Mouse (Mus musculus) kidney, embryonic 14.5 days (tissue): Measurements from ENCODE around the gene Gm10306. TPM values are rescaled to one million over a fixed set of nuclear protein-coding genes. Genes with fewer than 3 reads are reported as not detected.
A peak's percentile ranks its signal among the peaks of the same experiment; 100 is the strongest.

Experiments used
- ATAC-seq: fragments of 200-750 bp; cut with Nextera tagmentation; 2 replicates; pipeline ENCODE4 v1.8.0; 2017; ENCODE audit warnings: moderate number of reproducible peaks, mild to moderate bottlenecking, moderate TSS enrichment, moderate library complexity; ENCODE audit not compliant: low FRiP score, low TSS enrichment
- H3K27ac ChIP-seq: fragments of 300-500 bp; sonication (generic); 2 replicates; pipeline ENCODE4 v1.5.1; 2014; ENCODE audit warnings: low read depth, mild to moderate bottlenecking, low read length, moderate library complexity, mixed read lengths
- H3K27me3 ChIP-seq: fragments of 300-500 bp; sonication (generic); 2 replicates; pipeline ENCODE4 v1.6.1; 2014; ENCODE audit warnings: mild to moderate bottlenecking, low read length; ENCODE audit not compliant: control insufficient read depth, insufficient read depth
- H3K36me3 ChIP-seq: fragments of 300-500 bp; sonication (generic); 2 replicates; pipeline ENCODE4 v1.6.1; 2014; ENCODE audit warnings: low read length, mixed read lengths; ENCODE audit not compliant: control insufficient read depth, insufficient read depth
- H3K4me1 ChIP-seq: fragments of 300-500 bp; sonication (generic); 2 replicates; pipeline ENCODE4 v1.6.1; 2014; ENCODE audit warnings: low read length, mixed read lengths; ENCODE audit not compliant: control insufficient read depth, insufficient read depth
- H3K4me2 ChIP-seq: fragments of 300-500 bp; sonication (generic); replicated peaks from 2 replicates; pipeline ENCODE4 v1.6.1; 2014; ENCODE audit warnings: low read depth, mild to moderate bottlenecking, low read length
- H3K4me3 ChIP-seq: fragments of 300-500 bp; sonication (generic); 2 replicates; pipeline ENCODE4 v1.5.1; 2014; ENCODE audit warnings: mild to moderate bottlenecking, low read length
- H3K9ac ChIP-seq: fragments of 300-500 bp; sonication (generic); 2 replicates; pipeline ENCODE4 v1.6.1; 2014; ENCODE audit warnings: low read depth, mild to moderate bottlenecking, low read length, moderate library complexity
- H3K9me3 ChIP-seq: fragments of 300-500 bp; sonication (generic); 2 replicates; pipeline ENCODE4 v1.6.1; 2016; ENCODE audit warnings: low read length; ENCODE audit not compliant: control insufficient read depth
- WGBS: fragments of 180-500 bp; shearing (Covaris S2); extraction: QIAGEN DNeasy Blood & Tissue Kit; methylation state at CpG from one replicate; pipeline ENCODE4 v1.1.7; 2014; 5-methylcytosine and 5-hydroxymethylcytosine counted together
- polyA plus RNA-seq: library from polyadenylated mRNA; unstranded; fragments of >200 nt; fragmentation: Nextera tagmentation; extraction: Ambion mirVana; gene quantifications from 2 replicates; pipeline ENCODE4 v1.2.1, GENCODE M21; 2014

The Gm10306 gene
- not detected in 2 replicates for polyA plus RNA-seq

DNA sequence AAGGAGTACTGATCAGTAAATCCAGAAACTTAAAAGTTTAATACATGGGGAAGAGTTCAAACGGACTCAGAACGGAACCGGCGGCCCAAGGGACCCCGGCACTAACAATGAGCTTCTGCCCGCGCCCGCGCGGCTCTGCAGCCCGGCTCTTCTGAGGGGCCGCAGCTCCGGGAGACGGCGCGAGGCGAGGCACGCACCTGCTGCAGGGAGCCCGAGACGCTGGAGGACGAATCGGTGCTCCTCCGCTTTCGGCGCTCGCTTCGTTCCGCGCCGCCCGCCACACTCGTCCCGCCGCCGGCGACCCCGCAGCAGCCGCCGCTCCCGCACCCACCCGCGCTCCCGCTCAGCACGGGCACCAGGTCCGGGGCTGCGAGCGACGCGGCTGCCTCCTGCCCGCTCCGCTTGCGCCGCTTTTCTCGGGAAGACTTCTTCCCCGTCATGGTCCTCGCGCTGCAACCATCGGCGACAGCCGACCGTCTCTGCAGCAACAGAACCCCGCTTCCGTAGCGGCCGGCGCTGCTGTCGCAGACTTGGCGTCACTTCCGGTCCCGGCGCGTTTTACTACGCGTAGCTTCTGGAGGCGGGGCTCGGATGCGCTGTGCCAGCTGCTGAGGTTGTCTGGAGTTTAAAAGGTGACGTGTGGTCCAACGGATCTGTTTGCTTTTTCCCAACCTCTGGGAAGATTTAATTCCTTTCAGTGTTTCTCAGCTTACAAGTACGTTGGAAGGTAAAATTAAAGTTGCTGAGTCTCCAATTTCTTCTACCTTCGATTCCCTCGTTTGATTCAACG is at the start of gene Gm10306, which contains the start of gene Caap1:
Gene Gm10306 (plus strand): TSS at position 282 of the 790 bp plus-strand sequence.
Gene Caap1 (minus strand): TSS at position 532 of the 790 bp plus-strand sequence.
- no peaks in the 10 kb centered on the region for H3K9me3 ChIP-seq
- ATAC-seq, result peak; percentile 98
- peak within 1 kb of the TSS; percentile 93 for H3K9ac ChIP-seq
- peak within 1 kb of the TSS; percentile 96 for H3K4me3 ChIP-seq
- H3K27me3 ChIP-seq, result no peaks in the 10 kb centered on the region
- 1% methylated on average over 79 of the region's 83 CpGs for WGBS
- no peaks in the 10 kb centered on the region for H3K36me3 ChIP-seq
- peak within 1 kb of the TSS; percentile 62 for H3K4me2 ChIP-seq
- H3K4me1 ChIP-seq, result peaks cover 8% of the 10 kb centered on the region
- peak within 1 kb of the TSS; percentile 74 for H3K27ac ChIP-seq

DNA sequence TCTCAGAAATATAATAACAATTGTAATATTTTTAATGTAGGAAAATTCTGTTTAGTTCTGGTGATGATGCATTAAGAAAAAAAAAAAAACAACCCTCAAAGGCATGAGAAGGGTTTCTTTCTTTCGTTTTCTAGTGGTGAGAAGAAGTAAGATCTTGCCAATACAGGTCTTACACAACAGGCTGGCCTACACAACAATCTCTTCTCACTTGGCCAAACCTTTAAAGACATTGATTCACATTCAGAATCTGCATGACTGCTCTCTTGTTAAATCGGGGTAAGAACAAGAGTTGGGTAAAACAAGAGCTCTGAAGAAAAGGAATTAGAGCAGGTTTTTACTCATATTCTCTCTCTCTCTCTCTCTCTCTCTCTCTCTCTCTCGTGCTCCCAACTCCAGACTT is 41.0 kb upstream of the Gm10306 start:
- Histone ChIP-seq H3K4me1 (no peaks in the 10 kb centered on the region), H3K9me3 (no peaks in the 10 kb centered on the region), H3K36me3 (peaks cover 8% of the 10 kb centered on the region; the same call in 1 of the 2 replicates), H3K4me2 (no peak overlapping the region), H3K27me3 (no peaks in the 10 kb centered on the region), H3K9ac (no peak overlapping the region), H3K4me3 (no peak overlapping the region), H3K27ac (no peak overlapping the region)
- 90% methylated on average over 3 of the region's 3 CpGs for WGBS
- no peak for ATAC-seq

DNA sequence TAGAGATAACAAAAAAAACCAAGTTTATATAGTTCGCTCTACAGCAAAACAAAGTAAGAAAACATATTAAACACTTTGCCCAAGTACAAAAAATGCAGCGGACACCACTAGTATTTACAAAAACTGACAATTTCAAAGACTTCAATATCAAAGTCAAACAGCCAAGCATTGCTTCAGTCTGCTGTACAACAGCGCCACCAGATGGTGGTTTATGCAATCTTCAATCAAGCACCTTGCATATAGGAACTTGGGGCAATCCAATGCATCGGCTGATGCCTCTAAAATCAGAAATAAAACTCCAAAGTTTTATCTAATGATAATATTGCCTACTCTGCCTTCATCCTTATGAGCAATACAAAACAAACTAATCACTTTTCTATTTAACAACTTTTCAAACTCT is 38.7 kb upstream of the Gm10306 start:
- H3K4me3 ChIP-seq, result no peak overlapping the region
- H3K27me3 ChIP-seq, result no peaks in the 10 kb centered on the region
- H3K9ac ChIP-seq, result no peak overlapping the region
- no peaks in the 10 kb centered on the region for H3K9me3 ChIP-seq
- no peaks in the 10 kb centered on the region for H3K4me1 ChIP-seq
- WGBS, result 58% methylated on average over 4 of the region's 4 CpGs
- peaks cover 3% of the 10 kb centered on the region; the same call in 1 of the 2 replicates for H3K36me3 ChIP-seq
- no peak for ATAC-seq
- no peak overlapping the region for H3K27ac ChIP-seq
- H3K4me2 ChIP-seq, result no peak overlapping the region

DNA sequence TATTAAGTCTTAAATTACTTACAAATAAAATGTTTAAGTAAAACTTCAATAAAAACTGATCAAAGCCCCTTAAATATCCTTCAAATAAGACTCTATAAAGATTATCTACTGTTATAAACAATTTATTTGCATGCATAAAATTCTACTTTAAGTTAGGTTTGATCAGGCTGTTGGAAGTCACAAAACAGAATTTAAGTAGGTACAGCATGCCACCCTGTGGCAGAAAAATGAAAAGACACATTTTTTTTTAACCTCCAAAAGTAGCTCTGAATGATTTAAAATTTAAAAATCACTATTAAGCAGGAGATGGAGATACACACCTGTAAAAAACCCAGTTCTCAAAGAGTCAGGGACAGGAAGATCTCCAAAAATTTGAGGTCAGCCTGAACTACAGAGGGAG is 33.0 kb upstream of the Gm10306 start:
- no peak overlapping the region for H3K4me2 ChIP-seq
- H3K27me3 ChIP-seq, result no peaks in the 10 kb centered on the region
- peaks cover 3% of the 10 kb centered on the region; the same call in 1 of the 2 replicates for H3K36me3 ChIP-seq
- H3K9me3 ChIP-seq, result no peaks in the 10 kb centered on the region
- H3K27ac ChIP-seq, result no peak overlapping the region
- H3K9ac ChIP-seq, result no peak overlapping the region
- H3K4me3 ChIP-seq, result no peak overlapping the region
- no peaks in the 10 kb centered on the region for H3K4me1 ChIP-seq
- ATAC-seq, result no peak

DNA sequence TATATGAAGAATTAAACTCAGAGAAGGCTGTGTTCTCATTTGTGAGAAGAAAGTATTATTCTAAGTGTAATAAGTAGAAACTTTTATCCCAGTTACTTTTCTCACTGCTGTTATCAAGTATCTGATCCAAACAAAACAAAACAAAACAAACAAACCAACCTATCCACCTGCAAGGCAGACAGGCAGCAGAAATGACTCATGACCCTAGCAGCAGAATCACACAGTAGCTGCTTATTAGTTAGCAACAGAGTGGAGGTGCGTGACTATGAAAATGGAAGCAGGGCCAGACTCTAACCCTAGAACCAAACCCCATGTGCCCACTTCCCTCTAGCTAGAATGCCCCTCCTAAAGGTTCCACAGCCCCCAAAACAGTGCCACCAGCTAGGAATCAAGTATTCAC is 26.9 kb upstream of the Gm10306 start:
- Histone ChIP-seq H3K27me3 (no peaks in the 10 kb centered on the region), H3K4me2 (no peak overlapping the region), H3K9me3 (no peaks in the 10 kb centered on the region), H3K27ac (no peak overlapping the region), H3K36me3 (0 out of 2 replicates have a peak, but pooled peaks cover 1% of the 10 kb centered on the region), H3K4me3 (no peak overlapping the region), H3K9ac (no peak overlapping the region), H3K4me1 (no peaks in the 10 kb centered on the region)
- ATAC-seq, result no peak
- 88% methylated on average over 1 of the region's 1 CpGs for WGBS

DNA sequence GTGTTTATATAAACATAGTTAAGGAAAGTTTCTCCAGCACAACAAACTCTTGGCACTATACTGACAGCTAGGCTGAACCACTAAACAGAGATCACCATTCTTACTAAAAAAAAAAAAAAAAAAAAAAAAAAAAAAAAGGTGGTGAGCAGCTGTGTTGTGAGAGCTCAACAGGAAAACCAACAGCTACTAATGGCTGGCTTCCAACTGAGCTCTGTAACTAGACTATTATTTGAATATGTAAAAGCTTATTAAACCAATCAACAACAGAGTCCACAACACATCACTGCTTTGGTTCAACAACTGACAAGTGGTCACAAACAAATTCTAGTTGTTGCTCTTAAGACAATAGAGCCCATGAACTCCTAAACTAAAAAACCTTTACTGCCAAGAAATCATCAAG is 23.1 kb upstream of the Gm10306 start:
- no peaks in the 10 kb centered on the region for H3K4me1 ChIP-seq
- ATAC-seq, result no peak
- no peaks in the 10 kb centered on the region for H3K27me3 ChIP-seq

DNA sequence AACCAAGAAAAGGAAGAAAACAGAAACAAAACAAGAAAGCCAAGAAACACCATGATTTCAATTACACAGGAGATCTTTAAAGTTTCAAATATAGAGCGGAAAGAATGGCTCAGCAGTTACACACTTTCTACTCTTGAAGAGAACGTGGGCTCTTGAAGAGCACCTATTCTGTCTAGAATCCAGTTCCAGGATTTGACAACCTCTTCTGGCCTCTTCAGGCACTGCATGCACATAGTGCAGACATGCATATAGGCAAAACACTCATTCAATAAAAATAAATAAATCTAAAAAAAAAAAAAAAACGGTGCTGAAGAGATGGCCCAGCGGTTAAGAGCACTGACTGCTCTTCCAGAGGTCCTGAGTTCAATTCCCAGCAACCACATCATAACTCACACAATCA is 13.3 kb upstream of the Gm10306 start:
- Histone ChIP-seq H3K27ac (no peak overlapping the region), H3K9ac (no peak overlapping the region), H3K4me3 (no peak overlapping the region), H3K27me3 (no peaks in the 10 kb centered on the region), H3K4me1 (no peaks in the 10 kb centered on the region), H3K36me3 (peaks cover 11% of the 10 kb centered on the region; the same call in 1 of the 2 replicates), H3K4me2 (no peak overlapping the region), H3K9me3 (no peaks in the 10 kb centered on the region)
- no peak for ATAC-seq
- WGBS, result 89% methylated on average over 4 of the region's 4 CpGs

More for the DNA sequence above, 23.1 kb upstream of the Gm10306 start:
- Histone ChIP-seq H3K9ac (no peak overlapping the region), H3K4me3 (no peak overlapping the region), H3K9me3 (no peaks in the 10 kb centered on the region), H3K27ac (no peak overlapping the region), H3K4me2 (no peak overlapping the region), H3K36me3 (0 out of 2 replicates have a peak, but pooled peaks cover 6% of the 10 kb centered on the region)

DNA sequence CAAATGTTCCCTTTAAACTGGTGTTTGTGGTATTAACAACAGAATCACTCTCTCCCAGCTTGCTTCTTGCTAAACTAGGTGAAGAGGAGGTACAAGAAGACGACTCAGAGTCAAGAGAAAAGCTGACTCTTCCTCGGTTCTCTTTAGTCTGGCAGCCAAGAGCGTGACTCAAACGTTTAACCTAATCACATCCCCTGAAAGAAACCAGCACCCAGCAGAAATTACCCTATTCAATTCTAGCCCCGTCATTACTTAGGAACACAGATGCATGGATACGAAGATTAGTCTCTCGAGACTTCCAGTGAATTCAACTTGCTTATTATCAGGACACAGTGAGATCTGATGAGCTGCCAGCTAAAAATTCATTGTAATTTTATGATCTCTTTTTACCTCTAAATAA is 12.0 kb upstream of the Gm10306 start:
- Histone ChIP-seq H3K9me3 (no peaks in the 10 kb centered on the region), H3K27me3 (no peaks in the 10 kb centered on the region), H3K27ac (no peak overlapping the region), H3K36me3 (peaks cover 13% of the 10 kb centered on the region; the same call in 1 of the 2 replicates), H3K4me1 (no peaks in the 10 kb centered on the region), H3K4me3 (no peak overlapping the region), H3K9ac (no peak overlapping the region), H3K4me2 (no peak overlapping the region)
- WGBS, result 86% methylated on average over 7 of the region's 7 CpGs
- no peak for ATAC-seq

DNA sequence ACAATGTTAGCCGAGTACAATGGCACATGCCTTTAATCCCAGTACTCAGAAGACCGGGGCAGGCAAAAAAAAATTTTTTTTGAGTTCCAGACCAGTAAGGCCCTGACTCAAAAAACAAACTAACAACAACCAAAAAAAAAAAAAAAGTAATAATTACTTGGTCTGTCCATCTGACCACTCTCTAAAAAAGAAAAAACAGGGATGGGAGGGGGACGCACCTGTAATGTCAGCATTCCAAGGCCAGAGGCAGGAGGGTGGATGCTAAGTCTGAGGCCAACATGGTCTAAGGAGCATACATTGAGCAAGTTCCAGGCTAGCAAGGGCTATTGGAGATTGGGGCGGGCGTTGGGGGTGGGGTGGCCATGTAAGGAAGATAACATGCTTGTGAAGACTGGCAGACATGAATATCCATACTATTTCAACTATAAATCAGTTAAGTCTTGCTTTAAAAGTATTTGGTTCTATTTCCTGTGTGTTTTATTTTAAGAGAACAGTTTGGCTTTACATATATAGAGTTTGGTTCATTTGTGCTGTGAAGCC is 1.3 kb upstream of the Gm10306 start:
- Histone ChIP-seq H3K36me3 (no peaks in the 10 kb centered on the region; the same call in 1 of the 2 replicates), H3K9ac (no peak overlapping the region), H3K4me1 (peaks cover 8% of the 10 kb centered on the region), H3K27me3 (no peaks in the 10 kb centered on the region), H3K4me3 (peak overlapping the region; percentile 96; the same call in 1 of the 2 replicates), H3K27ac (no peak overlapping the region), H3K4me2 (peak overlapping the region; percentile 62), H3K9me3 (no peaks in the 10 kb centered on the region)
- no peak for ATAC-seq
- 91% methylated on average over 5 of the region's 5 CpGs for WGBS
